Mouse (Mus musculus) limb, embryonic 14.5 days (tissue): ENCODE results near the gene Acsbg2. TPM values are rescaled to one million over a fixed set of nuclear protein-coding genes. Genes with fewer than 3 reads are reported as not detected.

Source experiments
- ATAC-seq: fragments of 200-750 bp; cut with Nextera tagmentation; 2 replicates; pipeline ENCODE4 v1.8.0; 2017; ENCODE audit warnings: low read depth, moderate number of reproducible peaks, moderate TSS enrichment; ENCODE audit not compliant: low FRiP score
- DNase-seq: peaks from one replicate; pipeline ENCODE4 v3.0.0-alpha.2; 2015; ENCODE audit warnings: low spot score
- H3K27ac ChIP-seq: fragments of 300-500 bp; sonication (generic); replicated peaks from 2 replicates; pipeline ENCODE4 v1.5.1; 2014; ENCODE audit warnings: low read depth, mild to moderate bottlenecking, low read length, moderate library complexity, mixed read lengths
- H3K27me3 ChIP-seq: fragments of 300-500 bp; sonication (generic); 2 replicates; pipeline ENCODE4 v1.6.1; 2014; ENCODE audit warnings: low read length, mixed read lengths; ENCODE audit not compliant: control insufficient read depth, insufficient read depth
- H3K36me3 ChIP-seq: fragments of 300-500 bp; sonication (generic); 2 replicates; pipeline ENCODE4 v1.6.1; 2014; ENCODE audit warnings: mild to moderate bottlenecking, low read length, moderate library complexity, mixed read lengths; ENCODE audit not compliant: control insufficient read depth, insufficient read depth
- H3K4me1 ChIP-seq: fragments of 300-500 bp; sonication (generic); 2 replicates; pipeline ENCODE4 v1.6.1; 2014; ENCODE audit warnings: antibody characterized with exemption, low read length, mixed read lengths; ENCODE audit not compliant: control insufficient read depth, insufficient read depth
- H3K4me2 ChIP-seq: fragments of 300-500 bp; sonication (generic); replicated peaks from 2 replicates; pipeline ENCODE4 v1.6.1; 2014; ENCODE audit warnings: low read depth, mild to moderate bottlenecking, low read length, moderate library complexity; ENCODE audit not compliant: severe bottlenecking
- H3K4me3 ChIP-seq: fragments of 300-500 bp; sonication (generic); replicated peaks from 2 replicates; pipeline ENCODE4 v1.5.1; 2014; ENCODE audit warnings: low read length
- H3K9ac ChIP-seq: fragments of 300-500 bp; sonication (generic); 2 replicates; pipeline ENCODE4 v1.6.1; 2014; ENCODE audit warnings: mild to moderate bottlenecking, low read depth, low read length, moderate library complexity; ENCODE audit not compliant: severe bottlenecking
- H3K9me3 ChIP-seq: fragments of 300-500 bp; sonication (generic); 2 replicates; pipeline ENCODE4 v1.6.1; 2016; ENCODE audit warnings: low read length; ENCODE audit not compliant: control insufficient read depth
- POLR2A ChIP-seq: fragments of 200-500 bp; IDR thresholded peaks from 2 replicates; pipeline ENCODE4 v1.8.0; 2012; ENCODE audit warnings: inconsistent platforms, mild to moderate bottlenecking, moderate library complexity, borderline replicate concordance; ENCODE audit not compliant: insufficient read depth, insufficient read length; ENCODE audit errors: extremely low read depth
- WGBS: fragments of 180-500 bp; shearing (Covaris S2); extraction: QIAGEN DNeasy Blood & Tissue Kit; methylation state at CpG from one replicate; pipeline ENCODE4 v1.1.7; 2014; 5-methylcytosine and 5-hydroxymethylcytosine counted together
- polyA plus RNA-seq, 2 experiments: library from polyadenylated mRNA; depleted of rRNA in 1 of 2; stranded (reverse) in 1 of 2; unstranded in 1 of 2; fragments of >200 nt; fragmentation: Nextera tagmentation in 1 of 2; extraction: Ambion mirVana in 1 of 2; gene quantifications; 2 replicates each; pipeline versions ENCODE4 v1.2.1 to v1.2.3; 2012 to 2014

The Acsbg2 gene
- polyA plus RNA-seq, 2 experiments = not detected

- no peak for TF ChIP-seq POLR2A
- 90% methylated on average over 9 of the region's 9 CpGs for WGBS
These were observed 21.2 kb upstream of the Acsbg2 start for GRCm38 (mm10) chr17:56895368-56895918.

GRCm38 (mm10) chr17:56890018-56890417 lies 15.8 kb upstream of the Acsbg2 start:
- peaks cover 50% of the 10 kb centered on the region for H3K36me3 ChIP-seq

More at GRCm38 (mm10) chr17:56895368-56895918, 21.2 kb upstream of the Acsbg2 start:
- no peaks in the 10 kb centered on the region for H3K27me3 ChIP-seq
- no peak overlapping the region for H3K4me3 ChIP-seq
- no peak overlapping the region for H3K27ac ChIP-seq
- H3K9ac ChIP-seq = no peak overlapping the region
- no peaks in the 10 kb centered on the region for H3K4me1 ChIP-seq
- peaks cover 94% of the 10 kb centered on the region for H3K36me3 ChIP-seq
- ATAC-seq = no peak
- no peak for DNase-seq
- no peaks in the 10 kb centered on the region for H3K9me3 ChIP-seq
- no peak overlapping the region for H3K4me2 ChIP-seq

GRCm38 (mm10) chr17:56888050-56888449 lies 13.8 kb upstream of the Acsbg2 start:
- no peaks in the 10 kb centered on the region for H3K4me1 ChIP-seq
- TF ChIP-seq POLR2A = no peak
- no peak for DNase-seq
- no peak overlapping the region for H3K4me2 ChIP-seq
- WGBS = 100% methylated on average over 2 of the region's 3 CpGs
- peaks cover 30% of the 10 kb centered on the region for H3K36me3 ChIP-seq
- no peaks in the 10 kb centered on the region for H3K27me3 ChIP-seq
- H3K9ac ChIP-seq = no peak overlapping the region
- 0 out of 2 replicates have a peak, but pooled peaks cover 6% of the 10 kb centered on the region for H3K9me3 ChIP-seq
- H3K4me3 ChIP-seq = no peak overlapping the region
- no peak for ATAC-seq
- no peak overlapping the region for H3K27ac ChIP-seq

More at GRCm38 (mm10) chr17:56890018-56890417, 15.8 kb upstream of the Acsbg2 start:
- WGBS = 95% methylated on average over 2 of the region's 2 CpGs
- Histone ChIP-seq H3K4me2 (no peak overlapping the region), H3K4me1 (no peaks in the 10 kb centered on the region), H3K27ac (no peak overlapping the region), H3K4me3 (no peak overlapping the region), H3K9ac (no peak overlapping the region), H3K9me3 (0 out of 2 replicates have a peak, but pooled peaks cover 6% of the 10 kb centered on the region), H3K27me3 (no peaks in the 10 kb centered on the region)
- DNase-seq (no peak), ATAC-seq (no peak)
- no peak for TF ChIP-seq POLR2A

- WGBS = 89% methylated on average over 17 of the region's 17 CpGs
- no peak overlapping the region for H3K4me3 ChIP-seq
- ATAC-seq = no peak
These were observed 10.6 kb upstream of the Acsbg2 start for GRCm38 (mm10) chr17:56884809-56885208.

GRCm38 (mm10) chr17:56884331-56884730 lies 10.1 kb upstream of the Acsbg2 start:
- H3K4me1 ChIP-seq = no peaks in the 10 kb centered on the region
- H3K9ac ChIP-seq = no peak overlapping the region
- 0 out of 2 replicates have a peak, but pooled peaks cover 5% of the 10 kb centered on the region for H3K36me3 ChIP-seq
- H3K27me3 ChIP-seq = no peaks in the 10 kb centered on the region
- TF ChIP-seq POLR2A = no peak
- peak; percentile 21 for DNase-seq
- H3K27ac ChIP-seq = no peak overlapping the region
- 74% methylated on average over 5 of the region's 5 CpGs for WGBS
- ATAC-seq = no peak
- H3K4me3 ChIP-seq = no peak overlapping the region
- 0 out of 2 replicates have a peak, but pooled peaks cover 6% of the 10 kb centered on the region for H3K9me3 ChIP-seq
- no peak overlapping the region for H3K4me2 ChIP-seq

More at GRCm38 (mm10) chr17:56884809-56885208, 10.6 kb upstream of the Acsbg2 start:
- Histone ChIP-seq H3K9ac (no peak overlapping the region), H3K27ac (no peak overlapping the region), H3K27me3 (no peaks in the 10 kb centered on the region), H3K4me2 (no peak overlapping the region), H3K9me3 (0 out of 2 replicates have a peak, but pooled peaks cover 6% of the 10 kb centered on the region), H3K36me3 (0 out of 2 replicates have a peak, but pooled peaks cover 8% of the 10 kb centered on the region), H3K4me1 (no peaks in the 10 kb centered on the region)
- no peak for TF ChIP-seq POLR2A
- no peak for DNase-seq
